Mouse (Mus musculus) macrophage (primary cell): ENCODE measurements around the gene Lpin2. TPM values are rescaled to one million over a fixed set of nuclear protein-coding genes. Genes with fewer than 3 reads are reported as not detected.

Source experiments
- H3K27ac ChIP-seq: fragments of 350-480 bp; formaldehyde crosslinking; 2 replicates; pipeline ENCODE4 v1.9.0; 2021
- H3K36me3 ChIP-seq: fragments of 350-480 bp; formaldehyde crosslinking; 2 replicates; pipeline ENCODE4 v1.9.0; 2021; ENCODE audit errors: inconsistent target
- H3K4me3 ChIP-seq: fragments of 350-480 bp; formaldehyde crosslinking; 2 replicates; pipeline ENCODE4 v1.9.0; 2021; ENCODE audit errors: inconsistent target
- H3K79me2 ChIP-seq: fragments of 350-480 bp; formaldehyde crosslinking; 2 replicates; pipeline ENCODE4 v1.9.0; 2021; ENCODE audit errors: inconsistent target
- WGBS: methylation state at CpG from one replicate; pipeline ENCODE4 v1.1.7; 2026; ENCODE audit warnings: inconsistent platforms; ENCODE audit not compliant: missing documents; 5-methylcytosine and 5-hydroxymethylcytosine counted together
- polyA plus RNA-seq: library from polyadenylated mRNA; stranded (reverse); fragments of 250-400 nt; gene quantifications from 3 replicates; pipeline ENCODE4 v1.2.4, GENCODE M21; 2018; ENCODE audit warnings: inconsistent platforms

The Lpin2 gene
- polyA plus RNA-seq, 1 experiment from 2014 or later, result 42.3 TPM

DNA sequence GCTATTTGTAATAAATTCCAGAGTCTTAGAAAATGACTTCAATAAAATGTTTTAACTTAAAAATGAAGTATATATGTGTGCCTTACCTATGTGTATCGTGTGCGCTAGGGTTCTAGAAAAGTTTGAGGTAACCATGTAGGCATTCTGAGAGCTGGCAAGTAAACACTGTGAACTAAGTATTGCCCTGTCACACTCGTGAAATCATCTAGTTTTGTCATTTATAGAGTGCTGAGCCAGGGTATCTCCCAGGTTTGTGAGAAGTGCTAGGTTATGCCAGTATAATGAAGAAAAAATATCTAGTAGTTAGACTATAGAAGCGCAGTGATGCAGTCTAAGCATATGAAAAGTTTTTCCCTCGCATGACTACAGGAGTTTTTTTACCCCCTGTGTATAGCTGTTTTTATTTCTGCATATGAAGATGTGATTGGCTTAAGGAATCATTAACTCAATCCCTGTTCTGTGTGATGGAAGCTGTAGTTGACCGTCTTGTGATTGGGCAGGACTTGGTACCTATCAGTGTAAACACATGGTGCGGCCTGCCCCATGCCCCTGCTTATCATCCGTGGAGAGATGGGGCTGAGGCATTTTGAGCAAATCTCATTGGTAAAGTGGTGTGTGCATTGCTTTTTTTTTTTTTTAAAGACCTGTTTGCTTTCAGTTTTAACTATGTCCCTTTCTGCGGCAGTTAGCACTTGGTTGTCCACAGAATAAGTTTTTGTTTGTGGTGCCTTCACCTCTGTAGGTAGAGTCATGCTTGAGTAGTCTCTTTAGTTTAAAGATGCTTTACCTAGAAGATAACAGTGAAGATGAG, 21.8 kb downstream of the Lpin2 start:
- WGBS, result 69% methylated on average over 9 of the region's 9 CpGs
- Histone ChIP-seq H3K36me3 (no peaks in the 10 kb centered on the region), H3K27ac (no peak overlapping the region), H3K79me2 (peaks cover 100% of the 10 kb centered on the region), H3K4me3 (no peak overlapping the region)

- H3K36me3 ChIP-seq, result no peaks in the 10 kb centered on the region
- H3K79me2 ChIP-seq, result peaks cover 100% of the 10 kb centered on the region
- WGBS, result 27% methylated on average over 6 of the region's 6 CpGs
- H3K4me3 ChIP-seq, result no peak overlapping the region
- H3K27ac ChIP-seq, result no peak overlapping the region
Measured at GRCm38 (mm10) chr17:71204809-71205091, 22.4 kb downstream of the Lpin2 start.

- WGBS, result 74% methylated on average over 12 of the region's 12 CpGs
- no peaks in the 10 kb centered on the region for H3K36me3 ChIP-seq
Measured at GRCm38 (mm10) chr17:71206136-71206893, 24.0 kb downstream of the Lpin2 start.

DNA sequence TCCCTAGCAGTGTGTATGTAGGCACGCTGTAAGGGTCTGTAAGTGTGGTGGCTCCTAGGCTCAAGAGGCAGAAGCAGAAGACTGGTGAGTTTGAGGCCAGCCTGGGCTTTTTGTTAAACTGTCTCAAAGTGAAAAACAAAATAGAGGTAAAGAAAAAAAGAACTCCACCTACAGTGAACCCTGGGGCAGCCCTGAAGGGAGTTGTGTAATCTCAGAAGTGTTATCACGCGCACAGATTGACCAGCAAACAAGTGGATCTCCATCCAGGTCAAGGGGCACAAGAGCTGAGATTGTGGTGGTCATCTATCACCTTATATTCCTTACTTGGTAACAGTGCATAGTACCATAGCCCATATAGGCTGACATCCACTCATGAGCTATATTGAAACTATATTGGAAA, 24.9 kb downstream of the Lpin2 start:
- WGBS, result 100% methylated on average over 3 of the region's 3 CpGs
- no peak overlapping the region for H3K4me3 ChIP-seq

More at GRCm38 (mm10) chr17:71206136-71206893, 24.0 kb downstream of the Lpin2 start:
- Histone ChIP-seq H3K27ac (0 out of 2 replicates have a peak overlapping the region, but pooled peaks have one; percentile 15), H3K79me2 (peaks cover 100% of the 10 kb centered on the region), H3K4me3 (no peak overlapping the region)

DNA sequence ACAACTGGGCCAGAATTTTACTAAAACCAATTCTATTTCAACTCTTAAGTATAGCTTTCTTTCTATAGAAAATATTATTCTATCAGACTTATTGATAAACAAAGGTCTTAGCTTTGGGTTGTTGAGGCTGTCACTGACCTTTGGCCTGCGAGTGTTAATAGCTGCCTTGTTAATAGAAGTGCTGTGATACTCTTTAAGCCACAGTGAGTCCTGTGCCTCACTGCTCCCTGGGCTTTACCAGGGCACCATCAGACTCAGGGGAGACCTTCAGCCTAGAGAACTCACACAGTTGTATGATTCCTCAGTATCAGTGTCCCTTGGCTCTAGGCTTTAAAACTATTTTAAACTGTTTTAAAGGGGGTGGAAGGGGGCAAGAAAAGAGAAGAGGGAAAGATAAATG, 26.0 kb downstream of the Lpin2 start:
- no peak overlapping the region for H3K4me3 ChIP-seq
- 100% methylated on average over 1 of the region's 1 CpGs for WGBS
- peaks cover 100% of the 10 kb centered on the region for H3K79me2 ChIP-seq
- no peak overlapping the region for H3K27ac ChIP-seq
- no peaks in the 10 kb centered on the region for H3K36me3 ChIP-seq

More for the DNA sequence above, 24.9 kb downstream of the Lpin2 start:
- Histone ChIP-seq H3K27ac (no peak overlapping the region), H3K79me2 (peaks cover 100% of the 10 kb centered on the region), H3K36me3 (no peaks in the 10 kb centered on the region)

DNA sequence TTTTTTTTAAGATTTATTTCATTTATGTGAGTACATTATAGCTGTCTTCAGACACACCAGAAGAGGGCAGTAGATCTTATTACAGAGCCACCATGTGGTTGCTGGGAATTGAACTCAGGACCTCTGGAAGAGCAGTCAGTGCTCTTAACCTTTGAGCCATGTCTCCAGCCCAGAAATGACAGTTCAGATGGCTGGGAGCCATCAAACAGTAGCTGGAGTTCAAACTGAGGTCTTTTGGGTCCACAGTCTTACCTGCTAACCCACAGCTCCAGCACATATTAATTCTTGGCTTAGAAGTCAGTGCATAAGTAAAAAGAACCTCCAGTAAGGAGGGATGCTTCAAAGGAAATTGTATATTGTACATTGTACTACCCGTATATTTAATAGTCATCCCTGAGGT, 26.6 kb downstream of the Lpin2 start:
- WGBS, result 78% methylated on average over 1 of the region's 1 CpGs
- H3K4me3 ChIP-seq, result no peak overlapping the region

DNA sequence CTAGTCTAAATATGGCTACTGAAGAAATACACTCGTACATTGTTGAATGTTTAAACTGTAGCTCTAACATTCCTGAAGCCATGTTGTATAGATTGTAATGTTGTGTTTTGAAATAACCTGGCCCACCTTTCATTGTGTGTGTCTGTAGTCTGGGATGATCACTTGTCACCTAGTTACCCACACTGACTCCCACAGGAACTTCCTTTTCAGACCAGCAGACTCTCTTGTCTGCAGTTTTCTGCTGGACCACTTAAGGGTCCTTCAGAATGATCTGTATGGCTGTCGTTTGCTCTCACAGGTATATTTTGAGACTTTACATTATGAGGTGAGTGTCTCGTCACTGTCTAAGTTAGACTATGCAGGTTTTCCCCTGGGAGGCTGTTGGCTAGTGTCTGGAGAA, 27.6 kb downstream of the Lpin2 start:
- WGBS, result 40% methylated on average over 3 of the region's 3 CpGs
- no peak overlapping the region for H3K27ac ChIP-seq
- H3K79me2 ChIP-seq, result peaks cover 99% of the 10 kb centered on the region
- H3K36me3 ChIP-seq, result no peaks in the 10 kb centered on the region
- no peak overlapping the region for H3K4me3 ChIP-seq

More for the DNA sequence above, 26.6 kb downstream of the Lpin2 start:
- no peaks in the 10 kb centered on the region for H3K36me3 ChIP-seq
- peaks cover 100% of the 10 kb centered on the region for H3K79me2 ChIP-seq
- no peak overlapping the region for H3K27ac ChIP-seq

DNA sequence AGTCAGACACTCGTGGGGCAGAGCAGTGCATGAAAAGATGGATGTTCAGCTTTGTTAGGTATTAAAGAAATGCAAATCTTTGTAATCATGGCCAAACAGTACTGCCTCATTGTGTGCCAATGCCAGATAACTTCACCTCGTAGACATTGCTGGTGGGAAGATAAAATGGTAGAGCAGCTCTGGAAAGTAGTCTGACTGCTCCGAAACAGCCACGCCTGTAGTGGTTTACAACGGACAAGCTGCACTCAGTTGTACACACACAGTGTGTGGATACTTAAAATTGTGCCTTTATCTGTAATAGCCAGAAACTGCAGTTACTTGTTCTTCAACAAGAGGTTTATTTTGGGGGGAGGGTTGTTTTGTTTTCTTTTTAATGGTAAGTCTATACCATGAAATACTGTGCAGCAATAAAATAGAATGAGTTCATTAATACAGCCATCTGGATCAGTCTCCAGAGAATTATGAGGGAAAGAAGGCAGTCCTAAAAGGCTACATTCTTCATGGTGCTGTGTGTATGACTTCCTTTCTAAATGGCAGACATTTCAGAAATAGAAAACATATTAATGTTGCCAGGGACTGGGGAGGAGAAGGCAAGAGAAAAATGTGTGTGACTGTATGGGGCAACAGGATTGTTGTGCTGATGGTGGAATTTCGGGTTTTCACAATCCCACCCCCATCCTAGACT, 29.7 kb downstream of the Lpin2 start:
- H3K79me2 ChIP-seq, result peaks cover 92% of the 10 kb centered on the region
- no peak overlapping the region for H3K27ac ChIP-seq
- 95% methylated on average over 6 of the region's 6 CpGs for WGBS
- no peak overlapping the region for H3K4me3 ChIP-seq
- no peaks in the 10 kb centered on the region for H3K36me3 ChIP-seq

DNA sequence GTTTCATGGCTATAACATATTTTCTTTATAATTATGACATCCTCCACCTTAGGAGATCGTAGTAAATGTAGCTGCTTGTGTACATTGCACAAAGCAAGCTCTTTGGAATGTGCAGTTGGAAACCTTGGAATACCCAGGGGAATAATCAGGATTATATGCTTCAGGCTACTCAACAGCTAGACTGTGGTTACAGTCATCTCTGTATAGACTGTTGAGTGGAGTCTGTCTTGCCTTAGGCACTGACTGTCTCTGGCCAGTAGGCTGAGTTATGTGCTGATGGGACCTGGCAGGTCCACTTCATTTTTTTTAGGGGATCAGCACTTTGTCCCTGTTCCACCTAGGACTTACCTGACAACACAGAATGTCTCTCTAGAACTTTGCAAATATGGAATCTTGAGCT, 31.3 kb downstream of the Lpin2 start:
- no peak overlapping the region for H3K27ac ChIP-seq
- WGBS, result 100% methylated on average over 1 of the region's 1 CpGs
- no peak overlapping the region for H3K4me3 ChIP-seq
- H3K36me3 ChIP-seq, result peaks cover 7% of the 10 kb centered on the region; the same call in 1 of the 2 replicates
- H3K79me2 ChIP-seq, result peaks cover 92% of the 10 kb centered on the region

- Histone ChIP-seq H3K4me3 (peak overlapping the region; percentile 42), H3K27ac (peak overlapping the region; percentile 80), H3K36me3 (peaks cover 7% of the 10 kb centered on the region; the same call in 1 of the 2 replicates), H3K79me2 (peaks cover 92% of the 10 kb centered on the region)
- 24% methylated on average over 17 of the region's 17 CpGs for WGBS
Measured at GRCm38 (mm10) chr17:71214514-71215240, 32.3 kb downstream of the Lpin2 start.

DNA sequence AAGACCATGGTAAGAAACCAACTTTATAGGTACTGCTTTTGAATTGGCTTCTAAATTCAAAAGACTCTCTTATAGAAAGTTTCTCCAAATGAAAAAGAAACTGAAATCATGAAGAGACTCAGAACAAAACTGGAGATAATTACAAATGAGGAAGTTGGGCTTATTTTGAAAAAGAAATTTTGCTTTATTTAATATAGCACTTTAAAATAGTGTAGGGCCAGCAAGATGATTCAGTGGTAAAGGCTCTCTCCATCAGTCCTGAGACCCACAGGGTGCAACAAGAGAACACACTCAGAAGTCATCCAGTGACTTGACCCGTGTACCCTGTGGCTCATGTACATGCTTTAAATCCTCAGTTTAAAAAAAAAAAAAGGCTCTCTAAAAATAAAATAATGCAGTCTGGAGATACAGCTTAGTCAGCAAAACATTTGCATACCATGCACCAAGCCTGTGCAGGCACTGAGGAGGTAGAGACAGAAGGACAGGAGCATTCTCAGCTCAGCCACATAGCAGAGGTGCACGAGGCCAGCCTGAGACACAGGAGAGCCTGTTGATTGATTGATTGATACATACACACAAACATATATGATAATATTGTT, 33.0 kb downstream of the Lpin2 start:
- H3K27ac ChIP-seq, result peak overlapping the region; percentile 80
- 30% methylated on average over 2 of the region's 2 CpGs for WGBS

DNA sequence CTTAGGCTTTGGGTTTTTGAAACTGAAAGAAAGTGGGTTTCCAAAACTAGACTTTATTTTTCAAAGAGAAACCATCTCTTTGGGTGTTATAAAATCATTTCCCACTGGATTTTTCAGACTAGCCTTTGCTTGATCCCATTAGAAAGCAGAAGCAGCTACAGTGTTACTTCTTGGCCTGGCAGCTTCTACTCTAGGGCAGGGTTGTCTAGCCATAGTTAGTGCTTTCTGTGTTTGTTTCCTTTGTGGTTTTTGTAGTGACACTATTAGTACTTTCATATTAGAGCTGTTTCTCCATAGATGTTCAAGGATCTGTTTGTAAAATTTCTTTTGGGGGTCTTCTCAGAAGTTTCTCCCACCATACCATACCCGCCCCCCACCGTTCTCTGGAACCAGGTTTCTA, 33.9 kb downstream of the Lpin2 start:
- H3K27ac ChIP-seq, result peak overlapping the region; percentile 80
- peaks cover 7% of the 10 kb centered on the region; the same call in 1 of the 2 replicates for H3K36me3 ChIP-seq
- H3K79me2 ChIP-seq, result peaks cover 92% of the 10 kb centered on the region
- 85% methylated on average over 2 of the region's 2 CpGs for WGBS
- no peak overlapping the region for H3K4me3 ChIP-seq

More for the DNA sequence above, 33.0 kb downstream of the Lpin2 start:
- H3K4me3 ChIP-seq, result peak overlapping the region; percentile 42
- H3K79me2 ChIP-seq, result peaks cover 92% of the 10 kb centered on the region
- H3K36me3 ChIP-seq, result peaks cover 7% of the 10 kb centered on the region; the same call in 1 of the 2 replicates

DNA sequence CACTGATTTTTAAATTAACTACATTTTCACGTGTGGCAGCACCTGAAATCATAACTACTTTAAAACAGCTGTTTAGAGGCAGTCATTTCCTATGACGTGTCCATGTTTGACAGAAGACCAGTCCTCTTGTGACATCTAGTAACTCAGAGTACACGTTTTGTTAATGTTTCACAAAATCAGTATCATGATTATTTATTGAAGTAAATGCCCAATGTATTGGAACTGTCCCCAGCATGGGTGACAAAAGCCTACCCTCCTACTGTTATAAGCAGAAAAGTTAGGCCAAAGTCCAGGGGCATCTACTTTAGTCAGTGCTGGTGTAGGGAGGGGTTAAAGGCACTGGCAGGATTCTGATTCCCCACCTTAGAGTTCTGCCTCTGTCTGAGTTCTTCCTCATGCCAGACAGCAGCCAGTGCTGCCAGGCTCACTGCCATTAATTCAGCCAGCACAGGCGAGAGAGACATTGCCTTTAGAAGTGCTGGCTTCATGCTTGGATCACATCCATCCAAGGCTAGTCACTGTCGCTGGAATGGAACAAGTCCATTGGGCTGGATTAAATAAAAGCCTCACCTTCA, 34.8 kb downstream of the Lpin2 start:
- H3K79me2 ChIP-seq, result peaks cover 90% of the 10 kb centered on the region
- H3K36me3 ChIP-seq, result peaks cover 7% of the 10 kb centered on the region; the same call in 1 of the 2 replicates
- 93% methylated on average over 5 of the region's 5 CpGs for WGBS
- no peak overlapping the region for H3K4me3 ChIP-seq
- no peak overlapping the region for H3K27ac ChIP-seq
